Mouse (Mus musculus): ENCODE measurements at regions not wholly inside any gene's neighbourhood (a gene's known extent, or its start where the extent isn't known, plus 50 kb on each side); places are given as distances from the start of the nearest gene placed in this dataset.

- no peak for TF ChIP-seq GATA1 (IDR thresholded peaks at IDR 0.05; ENCODE audit: low read length)
Measured at GRCm38 (mm10) chr1:39047316-39047715, 61.9 kb downstream of the Pdcl3 start.

- no peak for TF ChIP-seq GATA1 (IDR thresholded peaks at IDR 0.05; ENCODE audit: low read length)
Measured at GRCm38 (mm10) chr1:39057304-39057703, 71.9 kb downstream of the Pdcl3 start.

GRCm38 (mm10) chr1:39062509-39062908 is 77.1 kb downstream of the Pdcl3 start:
- TF ChIP-seq GATA1 (IDR thresholded peaks at IDR 0.05; ENCODE audit: low read length), result no peak

GRCm38 (mm10) chr1:39063666-39064385 is 78.4 kb downstream of the Pdcl3 start:
- no peak for TF ChIP-seq GATA1 (IDR thresholded peaks at IDR 0.05; ENCODE audit: low read length)

GRCm38 (mm10) chr1:39064781-39065180 is 79.4 kb downstream of the Pdcl3 start:
- TF ChIP-seq GATA1 (IDR thresholded peaks at IDR 0.05; ENCODE audit: low read length), result no peak

GRCm38 (mm10) chr1:39067901-39068300 is 82.5 kb downstream of the Pdcl3 start:
- no peak for TF ChIP-seq GATA1 (IDR thresholded peaks at IDR 0.05; ENCODE audit: low read length)

- no peak for TF ChIP-seq GATA1 (IDR thresholded peaks at IDR 0.05; ENCODE audit: low read length)
Measured at GRCm38 (mm10) chr1:39069086-39069655, 83.8 kb downstream of the Pdcl3 start.

GRCm38 (mm10) chr1:39069676-39070075 is 84.3 kb downstream of the Pdcl3 start:
- no peak for TF ChIP-seq GATA1 (IDR thresholded peaks at IDR 0.05; ENCODE audit: low read length)

GRCm38 (mm10) chr1:39075966-39076365 is 90.6 kb downstream of the Pdcl3 start:
- no peak for TF ChIP-seq GATA1 (IDR thresholded peaks at IDR 0.05; ENCODE audit: low read length)

- no peak for TF ChIP-seq GATA1 (IDR thresholded peaks at IDR 0.05; ENCODE audit: low read length)
Measured at GRCm38 (mm10) chr1:39078584-39079315, 93.3 kb downstream of the Pdcl3 start.

- TF ChIP-seq GATA1 (IDR thresholded peaks at IDR 0.05; ENCODE audit: low read length), result no peak
Measured at GRCm38 (mm10) chr1:39083911-39084826, 98.8 kb downstream of the Pdcl3 start.

GRCm38 (mm10) chr1:39086273-39086672 is 100.9 kb downstream of the Pdcl3 start:
- TF ChIP-seq GATA1 (IDR thresholded peaks at IDR 0.05; ENCODE audit: low read length), result no peak

GRCm38 (mm10) chr1:39089875-39090274 is 103.7 kb upstream of the Npas2 start:
- no peak for TF ChIP-seq GATA1 (IDR thresholded peaks at IDR 0.05; ENCODE audit: low read length)

GRCm38 (mm10) chr1:39091121-39091520 is 102.4 kb upstream of the Npas2 start:
- TF ChIP-seq GATA1 (IDR thresholded peaks at IDR 0.05; ENCODE audit: low read length), result no peak

GRCm38 (mm10) chr1:39091638-39092037 is 101.9 kb upstream of the Npas2 start:
- TF ChIP-seq GATA1 (IDR thresholded peaks at IDR 0.05; ENCODE audit: low read length), result no peak

- no peak for TF ChIP-seq GATA1 (IDR thresholded peaks at IDR 0.05; ENCODE audit: low read length)
Measured at GRCm38 (mm10) chr1:39093291-39093690, 100.2 kb upstream of the Npas2 start.

Data from G1E-ER4 (cell line).